Mouse (Mus musculus) T-helper 1 cell (primary cell): Measurements from ENCODE around the gene Sac3d1.

Experiments
- in situ Hi-C: fragments of 300-600 bp; cut with MboI, MseI; formaldehyde crosslinking; loops from one replicate; pipeline ENCODE4 v1.15.1; 2025; ENCODE audit warnings: high pct_unique_total_duplicates

Sac3d1 gene

GRCm38 (mm10) chr19:6117986-6118676, at the start of gene Sac3d1:
Sac3d1 (minus strand) TSS chr19:6118650.
- in situ Hi-C loops, result loop anchor here (5.0 to 10.0 kb wide), 3 partner anchors 36 to 343 kb away; partner anchors contain the start of genes Cdca5, Gm28374, Scyl1 and Tm7sf2

- in situ Hi-C loops, result loop anchor here (25.0 kb wide), 1 partner anchor 646 kb away; no protein-coding TSS in a partner anchor
Measured at GRCm38 (mm10) chr19:6166750-6167149, 48.3 kb upstream of the Sac3d1 start.

- in situ Hi-C loops, result loop anchor here (25.0 kb wide), 1 partner anchor 648 kb away; no protein-coding TSS in a partner anchor
Measured at GRCm38 (mm10) chr19:6163872-6164547, 45.6 kb upstream of the Sac3d1 start.

GRCm38 (mm10) chr19:6157220-6157619, 38.8 kb upstream of the Sac3d1 start:
- in situ Hi-C loops, result loop anchor here (25.0 kb wide), 1 partner anchor 655 kb away; no protein-coding TSS in a partner anchor

- in situ Hi-C loops, result loop anchor here (25.0 kb wide), 1 partner anchor 656 kb away; no protein-coding TSS in a partner anchor
Measured at GRCm38 (mm10) chr19:6156372-6156771, 37.9 kb upstream of the Sac3d1 start.

GRCm38 (mm10) chr19:6155174-6155573, 36.7 kb upstream of the Sac3d1 start:
- in situ Hi-C loops, result loop anchor here (25.0 kb wide), 1 partner anchor 657 kb away; no protein-coding TSS in a partner anchor

- in situ Hi-C loops, result no loop called here
Measured at GRCm38 (mm10) chr19:6144842-6145241, 26.4 kb upstream of the Sac3d1 start.

GRCm38 (mm10) chr19:6141394-6141749, 22.9 kb upstream of the Sac3d1 start, which contains the start of gene Arl2:
Arl2 (minus strand) TSS chr19:6141548.
- in situ Hi-C loops, result no loop called here

GRCm38 (mm10) chr19:6140678-6141393, 22.4 kb upstream of the Sac3d1 start, which contains the start of gene Batf2:
Batf2 (plus strand) TSS chr19:6140983.
- in situ Hi-C loops, result no loop called here

- in situ Hi-C loops, result no loop called here
Measured at GRCm38 (mm10) chr19:6140374-6140677, 21.9 kb upstream of the Sac3d1 start.

- in situ Hi-C loops, result no loop called here
Measured at GRCm38 (mm10) chr19:6139701-6140100, 21.3 kb upstream of the Sac3d1 start.

GRCm38 (mm10) chr19:6136397-6136796, 17.9 kb upstream of the Sac3d1 start:
- in situ Hi-C loops, result no loop called here

GRCm38 (mm10) chr19:6133197-6133596, 14.7 kb upstream of the Sac3d1 start:
- in situ Hi-C loops, result loop anchor here (5.0 kb wide), 1 partner anchor 96 kb away; no protein-coding TSS in a partner anchor

GRCm38 (mm10) chr19:6132171-6132827, 13.8 kb upstream of the Sac3d1 start:
- in situ Hi-C loops, result loop anchor here (5.0 kb wide), 1 partner anchor 95 kb away; no protein-coding TSS in a partner anchor

GRCm38 (mm10) chr19:6130414-6131128, 12.1 kb upstream of the Sac3d1 start:
- in situ Hi-C loops, result loop anchor here (5.0 kb wide), 1 partner anchor 93 kb away; no protein-coding TSS in a partner anchor

- in situ Hi-C loops, result loop anchor here (5.0 kb wide), 1 partner anchor 166 kb away; the partner anchor contains the start of gene Pola2
Measured at GRCm38 (mm10) chr19:6127760-6128341, 9.4 kb upstream of the Sac3d1 start, which contains the start of gene Snx15. Snx15 (minus strand) TSS chr19:6128304.

- in situ Hi-C loops, result loop anchor here (5.0 kb wide), 1 partner anchor 165 kb away; the partner anchor contains the start of gene Pola2
Measured at GRCm38 (mm10) chr19:6126789-6127580, 8.5 kb upstream of the Sac3d1 start.

GRCm38 (mm10) chr19:6126289-6126688, 7.8 kb upstream of the Sac3d1 start:
- in situ Hi-C loops, result loop anchor here (5.0 kb wide), 1 partner anchor 164 kb away; the partner anchor contains the start of gene Pola2

- in situ Hi-C loops, result loop anchor here (5.0 kb wide), 1 partner anchor 163 kb away; the partner anchor contains the start of gene Pola2
Measured at GRCm38 (mm10) chr19:6124898-6125297, 6.4 kb upstream of the Sac3d1 start.
